Mouse (Mus musculus) erythroblast, embryonic 14.5 days (primary cell): ENCODE results near the gene Gm3646.

Source experiments
- GATA1 ChIP-seq: IDR thresholded peaks from 2 replicates; pipeline ENCODE4 v1.6.1; 2012; ENCODE audit warnings: low read length, inconsistent platforms, mixed read lengths
- TAL1 ChIP-seq: IDR thresholded peaks from 3 replicates; pipeline ENCODE4 v1.6.1; 2012; ENCODE audit warnings: low read length, inconsistent platforms, mixed read lengths

DNA sequence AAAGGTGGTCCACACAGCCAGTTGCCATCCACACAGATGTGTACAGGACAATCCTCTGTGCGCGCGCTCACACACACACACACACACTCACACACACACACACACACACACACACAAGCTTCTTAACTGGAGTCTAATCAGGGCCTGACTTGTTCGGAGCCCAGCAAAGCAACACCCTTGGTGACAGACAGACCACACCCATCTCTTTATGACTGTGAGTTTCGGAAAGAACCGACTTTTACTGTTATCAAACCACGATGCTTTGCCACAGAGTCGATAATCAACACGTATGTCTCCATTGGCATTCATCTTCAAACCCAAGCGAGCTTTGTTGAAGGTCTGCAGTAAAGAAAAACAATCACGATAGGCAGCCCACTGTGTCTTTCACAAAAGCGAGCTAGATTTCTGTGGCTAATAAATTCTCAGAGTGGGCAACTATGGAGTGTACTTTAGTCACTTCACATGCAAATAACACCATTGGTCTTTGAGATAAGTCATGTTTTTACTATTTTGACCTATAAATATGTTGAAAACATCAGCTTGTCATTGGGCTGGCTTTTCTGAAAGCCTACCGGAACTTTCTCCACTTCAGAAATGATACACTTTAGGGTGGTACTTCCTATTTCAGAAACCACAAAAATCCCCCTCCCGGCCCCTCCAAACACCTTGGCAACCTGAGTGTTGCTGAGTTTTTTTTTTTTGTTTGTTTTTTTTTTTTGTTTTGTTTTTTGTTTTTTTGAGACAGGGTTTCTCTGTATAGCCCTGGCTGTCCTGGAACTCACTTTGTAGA is 37.3 kb upstream of the Gm3646 start:
- TF ChIP-seq GATA1, result no peak
- TF ChIP-seq TAL1, result no peak
